11 mouse cellular contexts compared by ENCODE assay signal in genomic region chr16:10958763-10959440, GRCm38 (mm10).
DNase-seq lines count a peak whose midpoint lies in the region; ATAC-seq and TF ChIP-seq lines count a peak whose summit lies in the region.
"Had no signal": no experiment of that assay in that cellular context is flagged by ENCODE, and none has a peak within 500 bp of the region (broad histone marks: within the 10 kb centered on the region; RNA-seq: fewer than 3 reads in every experiment).

No protein-coding gene starts in this region.

- peaks cover 24% of the 10 kb centered on the region for H3K4me1 ChIP-seq in neural tube, embryonic 13.5 days (replicated peaks)
- peaks cover 8% of the 10 kb centered on the region for H3K4me1 ChIP-seq in neural tube, embryonic 15.5 days
- no peaks in the 10 kb centered on the region for H3K4me1 ChIP-seq in midbrain, postnatal 0 days (ENCODE audit: insufficient read depth, low read length)

- H3K27ac ChIP-seq in neural tube, embryonic 13.5 days (replicated peaks) = no peak overlapping the region
- H3K27ac ChIP-seq in neural tube, embryonic 15.5 days (replicated peaks) = no peak overlapping the region
- peak overlapping the region; percentile 2; the same call in 1 of the 2 replicates for H3K27ac ChIP-seq in layer of hippocampus, adult 2 months
- no peak overlapping the region for H3K27ac ChIP-seq in midbrain, postnatal 0 days (ENCODE audit: low read depth, low read length)

- no peak overlapping the region for H3K4me3 ChIP-seq in neural tube, embryonic 13.5 days
- H3K4me3 ChIP-seq in neural tube, embryonic 15.5 days (replicated peaks) = no peak overlapping the region
- no peak overlapping the region for H3K4me3 ChIP-seq in layer of hippocampus, adult 2 months
- no peak overlapping the region for H3K4me3 ChIP-seq in midbrain, postnatal 0 days (ENCODE audit: low read depth, low read length)
- H3K4me3 ChIP-seq: erythroblast, embryonic 14.5 days had no signal

- no peak overlapping the region for H3K4me2 ChIP-seq in neural tube, embryonic 13.5 days
- no peak overlapping the region for H3K4me2 ChIP-seq in neural tube, embryonic 15.5 days
- no peak overlapping the region for H3K4me2 ChIP-seq in midbrain, postnatal 0 days (ENCODE audit: low read depth, low read length, poor library complexity, severe bottlenecking)
- H3K4me2 ChIP-seq: lung, embryonic 14.5 days had no signal

- peaks cover 4% of the 10 kb centered on the region; the same call in 1 of the 2 replicates for H3K36me3 ChIP-seq in neural tube, embryonic 13.5 days
- H3K36me3 ChIP-seq in neural tube, embryonic 15.5 days = no peaks in the 10 kb centered on the region
- no peaks in the 10 kb centered on the region; the same call in 1 of the 2 replicates for H3K36me3 ChIP-seq in midbrain, postnatal 0 days (ENCODE audit: insufficient read depth, low read length)

- no peak overlapping the region for H3K9ac ChIP-seq in neural tube, embryonic 13.5 days
- H3K9ac ChIP-seq in neural tube, embryonic 15.5 days (replicated peaks) = no peak overlapping the region
- no peak overlapping the region for H3K9ac ChIP-seq in midbrain, postnatal 0 days (replicated peaks; ENCODE audit: low read length, poor library complexity, severe bottlenecking)
- H3K9ac ChIP-seq: lung, embryonic 14.5 days had no signal

- peak; percentile 60; the same call in 1 of the 2 replicates for ATAC-seq in neural tube, embryonic 13.5 days (ENCODE audit: low read depth)
- no peak for ATAC-seq in neural tube, embryonic 15.5 days (ENCODE audit: low FRiP score)
- no peak for ATAC-seq in midbrain, postnatal 0 days (ENCODE audit: low FRiP score)

- no peaks in the 10 kb centered on the region for H3K27me3 ChIP-seq in neural tube, embryonic 13.5 days
- no peaks in the 10 kb centered on the region for H3K27me3 ChIP-seq in neural tube, embryonic 15.5 days (replicated peaks)
- no peaks in the 10 kb centered on the region for H3K27me3 ChIP-seq in midbrain, postnatal 0 days (ENCODE audit: insufficient read depth, low read length)

- DNase-seq in fibroblast of lung, adult 2 months (ENCODE audit: low read depth) = peak; percentile 76
- peak; percentile 44 to 48 for DNase-seq in layer of hippocampus, adult 2 months (ENCODE audit: low spot score in 2 of 2)
- DNase-seq in midbrain, postnatal 0 days (ENCODE audit: low spot score) = peak; percentile 64
- no peak for DNase-seq in gastrocnemius, adult 18-20 months (ENCODE audit: low spot score)
- no peak for DNase-seq in urinary bladder, adult 2 months (ENCODE audit: low spot score)
- no peak for DNase-seq in gastrocnemius, postnatal 14 days
- DNase-seq: kidney, postnatal 25 days; lung, embryonic 14.5 days had no signal

- H3K9me3 ChIP-seq in neural tube, embryonic 13.5 days = no peaks in the 10 kb centered on the region
- H3K9me3 ChIP-seq in neural tube, embryonic 15.5 days (replicated peaks) = no peaks in the 10 kb centered on the region
- H3K9me3 ChIP-seq in midbrain, postnatal 0 days (ENCODE audit: low read length) = no peaks in the 10 kb centered on the region

- WGBS in neural tube, embryonic 13.5 days = 51% methylated on average over 7 of the region's 7 CpGs
- WGBS in neural tube, embryonic 15.5 days = 50% methylated on average over 7 of the region's 7 CpGs
- 39% methylated on average over 7 of the region's 7 CpGs for WGBS in midbrain, postnatal 0 days

- intact Hi-C loops in gastrocnemius, postnatal 14 days (cut with DNase I; ENCODE audit: low total_unique reads) = no loop called here

- no peak for TF ChIP-seq CTCF in layer of hippocampus, adult 2 months (conservative IDR thresholded peaks at IDR 0.05)
- no peak for TF ChIP-seq CTCF in midbrain, postnatal 0 days (IDR thresholded peaks at IDR 0.05)

Comparison
In these comparisons a context has a peak if more than half of its experiments do, and no peak if none do; other contexts are left out.
1. DNase-seq: peak in fibroblast of lung, adult 2 months (single experiment), layer of hippocampus, adult 2 months (2 of 2) and midbrain, postnatal 0 days (single experiment); none in gastrocnemius, adult 18-20 months (single experiment), urinary bladder, adult 2 months (single experiment) and gastrocnemius, postnatal 14 days (single experiment).